Mouse (Mus musculus) stomach, embryonic 14.5 days (tissue): Measurements from ENCODE around the gene Zfp428. TPM values are rescaled to one million over a fixed set of nuclear protein-coding genes. Genes with fewer than 3 reads are reported as not detected.
A peak's percentile ranks its signal among the peaks of the same experiment; 100 is the strongest.

Experiments used
- ATAC-seq: fragments of 200-750 bp; cut with Nextera tagmentation; 2 replicates; pipeline ENCODE4 v1.8.0; 2017; ENCODE audit warnings: low read depth, moderate TSS enrichment; ENCODE audit not compliant: insufficient number of reproducible peaks, insufficient read depth, low FRiP score
- H3K27ac ChIP-seq: fragments of 300-500 bp; sonication (generic); 2 replicates; pipeline ENCODE4 v1.5.1; 2014; ENCODE audit warnings: mild to moderate bottlenecking, low read length, moderate library complexity, mixed read lengths
- H3K27me3 ChIP-seq: fragments of 300-500 bp; sonication (generic); 2 replicates; pipeline ENCODE4 v1.6.1; 2014; ENCODE audit warnings: low read length, control low read depth, mixed read lengths; ENCODE audit not compliant: control insufficient read depth, insufficient read depth
- H3K36me3 ChIP-seq: fragments of 300-500 bp; sonication (generic); 2 replicates; pipeline ENCODE4 v1.6.1; 2014; ENCODE audit warnings: mild to moderate bottlenecking, control low read depth, low read length, moderate library complexity, mixed read lengths; ENCODE audit not compliant: control insufficient read depth, insufficient read depth
- H3K4me1 ChIP-seq: fragments of 300-500 bp; sonication (generic); 2 replicates; pipeline ENCODE4 v1.6.1; 2014; ENCODE audit warnings: low read length, control low read depth, mixed read lengths; ENCODE audit not compliant: control insufficient read depth, insufficient read depth
- H3K4me2 ChIP-seq: fragments of 300-500 bp; sonication (generic); replicated peaks from 2 replicates; pipeline ENCODE4 v1.6.1; 2014; ENCODE audit warnings: low read depth, low read length, control low read depth
- H3K4me3 ChIP-seq: fragments of 300-500 bp; sonication (generic); 2 replicates; pipeline ENCODE4 v1.5.1; 2014; ENCODE audit warnings: low read depth, low read length, control low read depth
- H3K9ac ChIP-seq: fragments of 300-500 bp; sonication (generic); replicated peaks from 2 replicates; pipeline ENCODE4 v1.6.1; 2014; ENCODE audit warnings: low read depth, mild to moderate bottlenecking, control low read depth, low read length, moderate library complexity, mixed read lengths
- H3K9me3 ChIP-seq: fragments of 300-500 bp; sonication (generic); 2 replicates; pipeline ENCODE4 v1.6.1; 2016; ENCODE audit warnings: low read depth, low read length, control low read depth; ENCODE audit not compliant: control insufficient read depth
- WGBS: fragments of 180-500 bp; shearing (Covaris S2); extraction: QIAGEN DNeasy Blood & Tissue Kit; methylation state at CpG from one replicate; pipeline ENCODE4 v1.1.7; 2014; 5-methylcytosine and 5-hydroxymethylcytosine counted together
- polyA plus RNA-seq: library from polyadenylated mRNA; unstranded; fragments of >200 nt; fragmentation: Nextera tagmentation; extraction: Ambion mirVana; gene quantifications from 2 replicates; pipeline ENCODE4 v1.2.1, GENCODE M21; 2014

Zfp428 gene
- polyA plus RNA-seq, 1 experiment from 2014 or later: 28.5 TPM

DNA sequence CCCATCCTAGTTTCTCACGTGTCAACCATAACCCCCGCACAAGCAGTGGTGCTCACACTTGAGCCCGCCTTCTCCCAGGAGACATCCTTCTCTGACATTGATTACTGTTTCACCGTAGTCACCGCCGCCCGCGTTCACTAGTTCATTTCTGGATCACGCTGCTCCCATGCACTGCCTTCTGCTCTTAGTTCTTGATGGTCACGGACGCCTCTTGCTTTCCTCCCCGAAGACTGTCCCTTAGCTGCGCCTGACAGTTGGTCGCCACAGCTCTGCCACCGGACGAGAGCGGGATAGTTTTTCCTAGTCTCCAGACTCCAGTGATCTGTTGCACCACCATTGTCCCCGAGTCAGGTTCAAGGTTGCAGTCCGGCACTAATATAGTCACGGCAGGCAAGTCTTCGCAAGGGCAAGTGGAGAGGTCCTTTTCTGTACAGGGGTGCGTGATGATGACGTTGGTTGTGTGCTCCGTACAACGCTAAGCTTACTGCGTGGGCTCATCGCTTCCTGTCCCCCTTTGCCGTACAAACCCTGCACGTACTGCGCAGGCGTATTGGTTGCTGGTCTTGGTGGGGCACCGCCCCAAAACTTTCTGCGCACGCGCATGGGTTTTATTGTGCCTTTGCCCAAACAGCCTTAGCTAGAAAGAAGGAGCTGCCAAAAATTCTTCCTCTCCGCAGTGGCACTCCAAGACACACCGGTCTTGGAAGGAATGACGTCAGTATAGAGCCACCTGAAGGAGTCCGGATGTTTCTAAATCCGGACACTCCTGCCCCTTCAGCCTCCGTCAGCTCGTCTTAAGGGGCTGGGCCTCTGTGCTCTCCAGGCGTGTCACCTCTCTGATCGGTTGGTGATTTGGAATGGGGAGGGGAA, 23.5 kb downstream of the Zfp428 start, which contains the start of gene Irgq:
Irgq (plus strand) TSS at position 628 of the 870 bp plus-strand sequence.
- peak within 1 kb of the TSS; percentile 84 for H3K27ac ChIP-seq
- H3K36me3 ChIP-seq: peaks cover 13% of the 10 kb centered on the region; the same call in 1 of the 2 replicates
- ATAC-seq: peak; percentile 96
- peaks cover 12% of the 10 kb centered on the region; the same call in 1 of the 2 replicates for H3K4me1 ChIP-seq
- H3K4me2 ChIP-seq: peak within 1 kb of the TSS; percentile 96
- peak within 1 kb of the TSS; percentile 63 for H3K4me3 ChIP-seq
- H3K9ac ChIP-seq: peak within 1 kb of the TSS; percentile 85
- H3K27me3 ChIP-seq: no peaks in the 10 kb centered on the region
- H3K9me3 ChIP-seq: no peaks in the 10 kb centered on the region
- WGBS: under 1% methylated on average over 44 of the region's 44 CpGs

DNA sequence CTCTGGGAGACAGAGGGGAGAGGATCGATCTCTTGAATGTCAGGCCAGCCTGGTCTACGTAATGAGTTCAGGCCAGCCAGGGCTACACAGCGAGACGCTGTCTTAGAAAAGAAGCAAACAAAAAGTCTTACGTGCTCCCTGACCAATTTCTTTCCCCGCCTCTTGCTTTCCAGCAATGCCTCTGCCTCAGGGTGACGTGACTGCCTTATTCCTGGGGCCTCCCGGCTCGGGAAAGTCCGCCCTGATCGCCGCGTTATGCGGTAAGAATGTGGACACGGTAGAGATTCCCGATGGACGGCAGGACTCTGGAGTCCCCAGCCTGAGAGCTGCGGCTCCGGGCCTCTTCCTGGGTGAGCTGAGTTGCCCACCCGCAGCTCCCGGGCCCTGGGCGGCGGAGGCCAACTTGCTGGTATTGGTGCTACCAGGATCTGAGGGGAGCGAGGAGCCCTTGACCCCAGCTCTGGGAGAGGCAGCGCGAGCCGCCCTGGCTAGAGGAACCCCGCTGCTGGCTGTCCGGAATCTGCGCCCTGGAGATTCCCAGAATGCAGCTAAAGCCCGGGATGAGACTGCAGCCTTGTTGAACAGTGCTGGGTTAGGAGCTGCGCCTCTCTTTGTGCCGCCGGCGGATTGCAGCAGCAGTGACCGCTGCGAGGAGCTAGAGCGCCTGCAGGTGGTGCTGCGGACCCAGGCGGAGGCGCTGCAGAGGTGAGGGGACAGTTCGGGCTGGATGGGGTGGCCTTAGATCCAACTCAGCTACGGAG, 24.6 kb downstream of the Zfp428 start:
- Histone ChIP-seq H3K27me3 (no peaks in the 10 kb centered on the region), H3K4me2 (peak overlapping the region; percentile 96), H3K4me3 (peak overlapping the region; percentile 63), H3K9me3 (no peaks in the 10 kb centered on the region), H3K27ac (peak overlapping the region; percentile 84), H3K9ac (peak overlapping the region; percentile 85), H3K36me3 (peaks cover 20% of the 10 kb centered on the region), H3K4me1 (peaks cover 12% of the 10 kb centered on the region; the same call in 1 of the 2 replicates)
- WGBS: 1% methylated on average over 43 of the region's 43 CpGs
- peak; percentile 64; the same call in 1 of the 2 replicates for ATAC-seq

DNA sequence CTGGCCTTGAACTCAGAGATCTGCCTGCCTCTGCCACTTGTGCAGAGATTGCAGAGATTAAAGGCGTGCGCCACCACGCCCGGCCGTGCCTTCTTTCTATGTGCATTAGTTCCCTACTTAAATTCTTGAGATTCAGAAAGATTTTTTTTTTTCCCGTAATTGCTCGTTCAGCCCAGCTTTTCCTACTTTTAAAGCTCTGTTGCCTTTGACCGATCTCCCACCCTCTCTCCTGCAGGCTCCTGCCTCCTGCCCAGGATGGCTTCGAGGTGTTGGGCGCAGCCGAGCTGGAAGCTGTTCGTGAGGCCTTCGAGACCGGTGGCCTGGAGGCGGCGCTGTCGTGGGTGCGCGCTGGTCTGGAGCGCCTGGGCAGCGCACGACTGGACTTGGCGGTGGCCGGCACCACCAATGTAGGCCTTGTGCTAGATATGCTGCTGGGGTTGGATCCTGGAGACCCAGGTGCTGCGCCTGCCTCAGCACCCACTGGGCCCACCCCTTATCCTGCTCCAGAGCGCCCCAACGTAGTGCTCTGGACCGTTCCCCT, 26.3 kb downstream of the Zfp428 start:
- 79% methylated on average over 28 of the region's 28 CpGs for WGBS
- no peak for ATAC-seq
- no peak overlapping the region for H3K4me2 ChIP-seq
- H3K27ac ChIP-seq: no peak overlapping the region
- peaks cover 21% of the 10 kb centered on the region for H3K36me3 ChIP-seq
- peaks cover 12% of the 10 kb centered on the region; the same call in 1 of the 2 replicates for H3K4me1 ChIP-seq
- no peak overlapping the region for H3K4me3 ChIP-seq
- H3K9me3 ChIP-seq: no peaks in the 10 kb centered on the region
- no peak overlapping the region for H3K9ac ChIP-seq
- H3K27me3 ChIP-seq: no peaks in the 10 kb centered on the region

DNA sequence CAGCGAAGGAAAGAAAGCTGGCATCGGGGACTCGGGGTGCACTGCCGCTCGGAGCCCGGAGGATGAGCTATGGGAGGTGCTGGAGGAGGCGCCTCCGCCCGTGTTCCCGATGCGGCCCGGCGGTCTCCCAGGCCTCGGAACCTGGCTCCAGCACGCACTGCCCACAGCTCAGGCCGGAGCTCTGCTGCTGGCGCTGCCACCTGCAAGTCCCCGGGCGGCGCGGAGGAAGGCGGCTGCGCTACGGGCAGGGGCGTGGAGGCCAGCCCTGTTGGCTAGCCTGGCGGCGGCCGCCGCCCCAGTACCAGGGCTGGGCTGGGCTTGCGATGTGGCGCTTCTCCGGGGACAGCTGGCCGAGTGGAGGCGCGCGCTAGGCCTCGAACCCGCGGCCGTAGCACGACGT, 27.0 kb downstream of the Zfp428 start:
- Histone ChIP-seq H3K9ac (no peak overlapping the region; the same call in 1 of the 2 replicates), H3K27me3 (no peaks in the 10 kb centered on the region), H3K4me1 (peaks cover 12% of the 10 kb centered on the region; the same call in 1 of the 2 replicates), H3K27ac (no peak overlapping the region), H3K9me3 (no peaks in the 10 kb centered on the region), H3K4me3 (no peak overlapping the region), H3K4me2 (no peak overlapping the region), H3K36me3 (peaks cover 21% of the 10 kb centered on the region)
- WGBS: 42% methylated on average over 42 of the region's 42 CpGs
- ATAC-seq: no peak

DNA sequence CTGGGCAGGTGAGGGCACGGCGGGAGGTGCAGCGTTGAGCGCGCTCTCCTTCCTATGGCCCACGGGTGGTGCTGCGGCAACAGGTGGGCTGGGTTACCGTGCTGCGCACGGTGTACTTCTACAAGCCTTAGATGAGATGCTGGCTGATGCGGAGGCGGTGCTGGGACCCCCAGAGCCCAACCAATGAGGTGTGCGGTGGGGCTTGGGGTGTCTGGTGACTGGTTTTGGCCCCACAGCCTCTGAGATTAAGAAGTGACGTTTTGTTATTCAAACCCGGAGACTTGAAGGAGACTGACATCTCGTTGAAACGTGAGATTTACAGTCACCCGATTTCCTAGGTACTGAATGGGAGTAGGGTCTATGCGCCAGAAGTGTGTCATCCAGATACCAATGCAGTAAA, 27.5 kb downstream of the Zfp428 start:
- ATAC-seq: no peak
- no peak overlapping the region for H3K27ac ChIP-seq
- no peaks in the 10 kb centered on the region for H3K9me3 ChIP-seq
- 50% methylated on average over 19 of the region's 19 CpGs for WGBS
- H3K4me2 ChIP-seq: no peak overlapping the region
- H3K4me1 ChIP-seq: peaks cover 12% of the 10 kb centered on the region; the same call in 1 of the 2 replicates
- H3K27me3 ChIP-seq: no peaks in the 10 kb centered on the region
- no peak overlapping the region for H3K9ac ChIP-seq
- H3K36me3 ChIP-seq: peaks cover 21% of the 10 kb centered on the region
- no peak overlapping the region for H3K4me3 ChIP-seq

DNA sequence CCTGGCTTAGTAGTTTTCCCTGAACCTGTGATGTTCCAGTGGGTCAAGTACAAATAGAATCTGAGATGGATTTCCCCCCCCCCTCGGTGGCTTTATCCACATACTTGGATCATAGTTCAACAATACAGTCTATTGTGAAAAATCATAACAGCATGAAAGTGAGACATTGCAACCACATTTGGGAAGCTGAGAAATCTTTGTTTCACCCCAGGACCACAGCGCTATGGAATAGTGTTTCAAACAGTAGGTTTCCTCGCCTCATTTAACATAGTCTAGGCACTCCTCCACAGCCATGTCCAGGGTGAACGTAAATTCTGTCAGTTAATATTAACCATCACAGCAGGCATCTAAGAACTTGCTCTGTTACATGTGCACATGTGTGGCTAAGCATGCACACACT, 30.3 kb downstream of the Zfp428 start:
- H3K36me3 ChIP-seq: peaks cover 21% of the 10 kb centered on the region
- H3K4me2 ChIP-seq: no peak overlapping the region
- peaks cover 5% of the 10 kb centered on the region; the same call in 1 of the 2 replicates for H3K4me1 ChIP-seq
- H3K4me3 ChIP-seq: no peak overlapping the region
- ATAC-seq: no peak
- H3K27me3 ChIP-seq: no peaks in the 10 kb centered on the region
- no peak overlapping the region for H3K27ac ChIP-seq
- H3K9ac ChIP-seq: no peak overlapping the region
- H3K9me3 ChIP-seq: no peaks in the 10 kb centered on the region
- WGBS: 79% methylated on average over 4 of the region's 4 CpGs

DNA sequence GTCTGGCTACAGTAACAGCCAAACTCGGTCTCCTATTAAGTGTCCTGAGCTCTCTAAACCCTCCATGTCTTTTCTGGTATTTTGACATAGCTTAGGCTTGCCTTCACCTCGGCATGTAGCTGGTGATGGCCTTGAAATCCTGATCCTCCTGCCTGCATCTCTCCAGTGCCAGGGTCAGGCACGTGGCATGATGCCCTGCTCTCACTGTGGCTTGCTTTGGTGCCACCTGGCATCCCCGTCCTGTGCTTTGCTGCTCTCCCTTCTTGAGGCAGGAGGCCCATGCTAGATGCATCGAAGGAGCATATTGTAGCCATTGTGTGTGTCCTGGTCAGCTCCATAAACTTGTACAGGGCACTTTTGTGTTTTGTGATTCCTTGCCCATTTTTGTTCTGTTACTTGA, 30.8 kb downstream of the Zfp428 start:
- Histone ChIP-seq H3K27me3 (no peaks in the 10 kb centered on the region), H3K27ac (no peak overlapping the region), H3K9ac (no peak overlapping the region), H3K4me2 (no peak overlapping the region), H3K36me3 (peaks cover 21% of the 10 kb centered on the region), H3K9me3 (no peaks in the 10 kb centered on the region), H3K4me3 (no peak overlapping the region), H3K4me1 (no peaks in the 10 kb centered on the region; the same call in 1 of the 2 replicates)
- 75% methylated on average over 5 of the region's 5 CpGs for WGBS
- no peak for ATAC-seq

DNA sequence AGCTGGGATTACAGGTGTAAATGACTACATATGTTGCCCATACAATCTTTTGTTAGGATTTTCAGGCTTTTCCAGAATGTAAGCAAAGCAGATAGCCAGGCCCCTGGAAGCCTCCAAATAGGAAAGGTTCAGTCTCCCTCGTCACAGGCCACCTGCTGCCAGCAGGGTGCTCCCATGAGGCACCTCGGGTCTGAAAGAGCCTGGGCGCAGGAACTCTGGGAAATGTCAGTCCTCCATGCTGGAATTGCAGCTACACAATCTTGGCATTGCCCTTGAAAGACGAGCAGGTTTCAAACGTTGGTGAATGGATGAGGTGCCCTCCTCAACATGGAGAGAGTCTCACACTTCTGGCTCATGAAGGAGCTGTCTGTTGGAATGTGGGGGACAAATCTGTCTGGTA, 31.3 kb downstream of the Zfp428 start:
- H3K27me3 ChIP-seq: no peaks in the 10 kb centered on the region
- no peak overlapping the region for H3K9ac ChIP-seq
- H3K9me3 ChIP-seq: no peaks in the 10 kb centered on the region
- ATAC-seq: no peak
- no peak overlapping the region for H3K27ac ChIP-seq
- H3K4me2 ChIP-seq: no peak overlapping the region
- H3K4me3 ChIP-seq: no peak overlapping the region
- H3K36me3 ChIP-seq: peaks cover 20% of the 10 kb centered on the region
- whole genome bisulfite sequencing: 35% methylated on average over 5 of the region's 5 CpGs
- no peaks in the 10 kb centered on the region for H3K4me1 ChIP-seq
